In genomic region chr9:32834751-32835625, GRCm38 (mm10) we compare ENCODE assay signal across 15 mouse cellular contexts.
DNase-seq lines count a peak whose midpoint lies in the region; ATAC-seq lines count a peak whose summit lies in the region.
"Had no signal": no experiment of that assay in that cellular context is flagged by ENCODE, and none has a peak within 500 bp of the region (broad histone marks: within the 10 kb centered on the region; RNA-seq: fewer than 3 reads in every experiment).

No protein-coding gene starts in this region.

- 0 out of 2 replicates have a peak overlapping the region, but pooled peaks have one; percentile 7 for H3K4me2 ChIP-seq in heart, embryonic 15.5 days
- H3K4me2 ChIP-seq: forebrain, embryonic 13.5 days had no signal

- no peaks in the 10 kb centered on the region for H3K36me3 ChIP-seq in heart, embryonic 15.5 days

- intact Hi-C loops in gastrocnemius, postnatal 36 days (cut with DNase I) = no loop called here

- H3K27me3 ChIP-seq in heart, embryonic 15.5 days = no peaks in the 10 kb centered on the region
- H3K27me3 ChIP-seq: forebrain, embryonic 13.5 days had no signal

- H3K9ac ChIP-seq in heart, embryonic 15.5 days = no peak overlapping the region
- H3K9ac ChIP-seq: forebrain, embryonic 13.5 days had no signal

- 0 out of 2 replicates have a peak overlapping the region, but pooled peaks have one; percentile 12 for H3K27ac ChIP-seq in heart, embryonic 15.5 days
- H3K27ac ChIP-seq: forebrain, embryonic 13.5 days; macrophage had no signal

- no peak for ATAC-seq in heart, embryonic 15.5 days (replicated peaks; ENCODE audit: insufficient number of reproducible peaks, insufficient read depth, low FRiP score, low read depth)
- ATAC-seq: forebrain, embryonic 13.5 days; intestine, embryonic 16.5 days; Patski had no signal

- WGBS in heart, embryonic 15.5 days = 41% methylated on average over 13 of the region's 13 CpGs

- H3K4me1 ChIP-seq in heart, embryonic 15.5 days (replicated peaks) = peaks cover 15% of the 10 kb centered on the region
- H3K4me1 ChIP-seq: forebrain, embryonic 13.5 days had no signal

- no peaks in the 10 kb centered on the region for H3K9me3 ChIP-seq in heart, embryonic 15.5 days (replicated peaks)
- H3K9me3 ChIP-seq: forebrain, embryonic 13.5 days had no signal

- no peak overlapping the region for H3K4me3 ChIP-seq in heart, embryonic 15.5 days
- H3K4me3 ChIP-seq: forebrain, embryonic 13.5 days; myocyte had no signal

- peak; percentile 3 for DNase-seq in gastrocnemius, adult 18-20 months (ENCODE audit: low spot score)
- DNase-seq in gastrocnemius, postnatal 36 days = no peak
- DNase-seq in lung, postnatal 25 days (ENCODE audit: low spot score) = peak; percentile 21
- no peak for DNase-seq in lung, postnatal 14 days
- DNase-seq in skeletal muscle tissue, adult 2 months (ENCODE audit: low read depth, low spot score) = peak; percentile 9
- no peak for DNase-seq in cerebellum, postnatal 14 days
- no peak for DNase-seq in right cerebral cortex, postnatal 25 days
- DNase-seq: cerebellum, postnatal 36 days; right cerebral cortex, postnatal 14 days had no signal

Comparison
In these comparisons a context has a peak if more than half of its experiments do, and no peak if none do; other contexts are left out.
1. DNase-seq: peak in gastrocnemius, adult 18-20 months (single experiment), lung, postnatal 25 days (single experiment) and skeletal muscle tissue, adult 2 months (single experiment); none in gastrocnemius, postnatal 36 days (0 of 2), lung, postnatal 14 days (single experiment), cerebellum, postnatal 14 days (0 of 2) and right cerebral cortex, postnatal 25 days (single experiment).